Mouse (Mus musculus) erythroblast, embryonic 14.5 days (primary cell): Measurements from ENCODE around the gene H6pd. TPM values are rescaled to one million over a fixed set of nuclear protein-coding genes. Genes with fewer than 3 reads are reported as not detected.

Experiments used
- H3K27me3 ChIP-seq: 2 replicates; pipeline ENCODE4 v1.6.1; 2012; ENCODE audit warnings: inconsistent platforms; ENCODE audit not compliant: control insufficient read depth
- H3K36me3 ChIP-seq: 2 replicates; pipeline ENCODE4 v1.6.1; 2012; ENCODE audit warnings: mild to moderate bottlenecking, inconsistent platforms; ENCODE audit not compliant: control insufficient read depth
- H3K4me1 ChIP-seq: 2 replicates; pipeline ENCODE4 v1.6.1; 2012; ENCODE audit warnings: inconsistent platforms; ENCODE audit not compliant: control insufficient read depth
- H3K4me3 ChIP-seq: replicated peaks from 2 replicates; pipeline ENCODE3; 2012; ENCODE audit warnings: moderate library complexity, mild to moderate bottlenecking, inconsistent platforms
- H3K9me3 ChIP-seq: 2 replicates; pipeline ENCODE4 v1.6.1; 2012; ENCODE audit warnings: low read length, inconsistent platforms, mixed read lengths; ENCODE audit not compliant: control insufficient read depth
- GATA1 ChIP-seq: IDR thresholded peaks from 2 replicates; pipeline ENCODE4 v1.6.1; 2012; ENCODE audit warnings: low read length, inconsistent platforms, mixed read lengths
- TAL1 ChIP-seq: IDR thresholded peaks from 3 replicates; pipeline ENCODE4 v1.6.1; 2012; ENCODE audit warnings: low read length, inconsistent platforms, mixed read lengths
- polyA plus RNA-seq: library from polyadenylated mRNA; stranded (reverse); fragments of >175 nt; gene quantifications from 2 replicates; pipeline ENCODE4 v1.2.3, GENCODE M21; 2012

The H6pd gene
- polyA plus RNA-seq, 1 experiment, result 0.06 TPM

DNA sequence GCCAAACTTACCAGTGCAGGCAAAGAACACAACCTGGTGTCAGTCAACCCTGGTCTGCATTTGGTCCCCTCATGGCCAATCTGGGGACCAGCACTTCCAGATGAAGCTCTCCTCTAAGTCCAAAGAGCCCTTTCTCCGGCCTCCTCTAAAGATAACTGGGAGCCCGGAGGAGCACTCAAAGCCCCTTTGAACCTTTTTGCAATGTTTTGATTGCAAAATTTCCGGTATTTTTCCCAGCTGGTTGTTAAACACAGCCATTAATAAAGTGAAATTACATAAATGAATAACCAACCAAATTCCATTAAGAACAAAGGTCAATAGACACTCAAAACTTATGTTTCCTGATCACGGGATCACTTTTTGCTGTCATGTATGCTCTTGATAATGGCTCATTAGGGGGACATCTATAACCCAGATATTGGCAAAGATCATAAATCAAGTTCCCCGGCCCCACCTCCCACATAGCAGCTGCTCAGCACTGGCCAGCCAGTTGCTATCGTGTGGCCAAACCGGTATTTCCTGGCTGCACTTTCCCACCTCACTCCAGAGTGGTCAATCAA is 5.7 kb downstream of the H6pd start:
- peaks cover 12% of the 10 kb centered on the region for H3K36me3 ChIP-seq
- TF ChIP-seq GATA1 (no peak), TAL1 (no peak)
- no peaks in the 10 kb centered on the region for H3K27me3 ChIP-seq
- peaks cover 39% of the 10 kb centered on the region for H3K4me1 ChIP-seq
- no peaks in the 10 kb centered on the region; the same call in 1 of the 2 replicates for H3K9me3 ChIP-seq
- no peak overlapping the region for H3K4me3 ChIP-seq

DNA sequence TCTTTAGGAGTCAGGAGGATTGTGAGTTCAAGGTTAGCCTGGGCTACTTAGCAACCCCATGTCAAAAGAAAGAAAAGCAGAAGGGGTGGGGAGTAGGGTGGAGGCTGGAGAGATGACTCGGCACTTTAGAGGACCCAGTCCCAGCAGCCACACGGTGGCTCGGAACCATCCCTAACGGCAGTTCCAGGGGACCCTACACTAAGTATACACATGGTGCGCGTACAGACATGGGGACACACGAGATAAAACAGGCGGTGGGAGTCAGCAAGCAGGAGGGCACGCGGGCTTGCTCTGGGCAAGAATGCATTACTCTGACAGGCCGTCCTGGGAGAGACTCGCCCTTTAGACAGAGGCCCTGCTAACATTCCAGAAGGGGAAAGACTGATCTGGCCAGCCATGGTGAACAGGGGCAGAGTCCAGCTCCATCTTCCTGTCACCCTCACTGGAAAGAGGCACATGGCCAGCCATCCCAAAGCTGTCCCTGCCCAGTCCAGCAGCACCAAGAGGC is 6.7 kb downstream of the H6pd start:
- no peaks in the 10 kb centered on the region for H3K27me3 ChIP-seq
- H3K36me3 ChIP-seq, result peaks cover 12% of the 10 kb centered on the region
- peak overlapping the region; percentile 45 for H3K4me3 ChIP-seq
- H3K9me3 ChIP-seq, result no peaks in the 10 kb centered on the region; the same call in 1 of the 2 replicates
- peaks cover 34% of the 10 kb centered on the region for H3K4me1 ChIP-seq
- TF ChIP-seq TAL1 (no peak), GATA1 (no peak)

DNA sequence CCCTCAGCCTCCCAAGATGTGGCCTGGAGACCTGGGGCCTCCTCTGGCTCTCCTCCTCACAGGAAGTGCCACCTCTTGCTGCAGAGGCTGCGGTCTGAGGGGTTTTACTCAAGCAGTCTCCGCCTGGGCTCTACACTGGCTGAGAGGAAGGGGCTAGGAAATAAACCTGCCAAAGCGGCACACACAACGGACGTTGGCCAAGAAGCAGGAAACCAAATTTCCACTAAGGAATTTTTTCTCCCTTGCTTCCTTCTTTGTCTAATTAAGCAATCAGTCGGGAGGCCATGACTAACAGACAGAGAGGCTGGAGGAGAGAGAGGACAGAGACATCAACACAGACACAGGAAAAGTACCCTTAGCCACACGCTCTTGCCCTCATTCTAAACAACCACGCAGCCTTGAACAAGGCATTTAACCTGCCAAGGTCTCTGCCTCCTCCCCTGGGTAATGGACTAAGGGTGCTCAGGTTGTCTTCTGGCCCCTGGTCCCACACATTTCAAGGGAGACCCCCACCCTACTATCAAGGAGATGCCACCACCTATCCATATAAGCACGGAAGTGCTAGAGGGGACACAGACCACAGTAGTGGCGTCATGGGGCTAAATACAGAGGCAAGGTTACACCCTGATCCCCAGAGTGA is 7.5 kb downstream of the H6pd start:
- TF ChIP-seq GATA1 (no peak), TAL1 (no peak)
- Histone ChIP-seq H3K27me3 (no peaks in the 10 kb centered on the region), H3K4me3 (no peak overlapping the region), H3K4me1 (peaks cover 30% of the 10 kb centered on the region), H3K36me3 (peaks cover 12% of the 10 kb centered on the region), H3K9me3 (no peaks in the 10 kb centered on the region; the same call in 1 of the 2 replicates)

DNA sequence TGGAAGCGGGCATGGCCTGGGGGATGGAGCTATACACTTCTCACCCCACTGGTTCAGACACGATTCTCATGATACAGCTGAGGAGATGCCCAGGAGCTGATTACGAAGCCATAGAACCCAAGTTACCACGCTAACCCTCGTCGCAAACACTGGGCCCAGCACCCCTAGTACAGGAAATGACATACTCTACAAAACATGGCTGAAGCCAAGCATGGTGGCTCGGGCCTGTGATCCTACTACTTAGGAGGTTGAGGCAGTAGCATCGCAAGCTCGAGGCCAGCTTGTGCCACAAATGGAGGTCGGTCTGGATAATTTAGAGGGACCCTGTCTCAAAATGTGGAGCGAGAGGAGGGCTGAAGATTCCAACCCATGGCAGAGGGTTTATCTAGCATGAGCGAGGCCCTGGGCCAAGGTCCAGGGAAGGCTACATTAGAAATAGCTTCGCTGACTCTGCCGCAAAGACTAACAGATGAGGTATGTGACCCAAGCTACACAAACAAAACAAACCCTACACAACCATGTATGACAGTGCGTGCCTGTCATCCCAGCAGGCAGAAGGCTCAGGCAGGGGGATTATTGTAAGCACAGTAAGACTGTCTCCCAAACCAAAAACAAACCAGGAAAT is 8.8 kb downstream of the H6pd start:
- Histone ChIP-seq H3K9me3 (no peaks in the 10 kb centered on the region), H3K4me1 (peaks cover 28% of the 10 kb centered on the region), H3K36me3 (peaks cover 10% of the 10 kb centered on the region), H3K4me3 (no peak overlapping the region), H3K27me3 (no peaks in the 10 kb centered on the region)
- no peak for TF ChIP-seq TAL1
- no peak for TF ChIP-seq GATA1

DNA sequence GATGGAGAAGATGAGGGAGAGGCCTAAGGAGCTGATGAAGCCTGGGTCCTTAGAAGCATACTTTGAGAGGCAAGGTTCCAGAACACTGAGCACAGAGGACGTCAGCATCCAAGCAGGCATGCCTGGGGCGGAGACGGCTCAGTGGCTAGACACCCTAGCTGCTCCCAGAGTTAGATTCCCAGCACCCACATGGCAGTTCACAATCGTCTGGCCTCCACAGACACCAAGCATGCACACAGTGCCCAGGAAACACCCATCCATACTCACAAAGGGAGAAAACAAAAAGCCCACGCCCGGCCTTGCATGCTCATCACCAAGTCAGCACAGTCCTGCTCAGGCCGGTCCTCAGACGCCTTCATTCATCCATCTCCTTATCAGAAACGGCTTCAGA is 9.3 kb downstream of the H6pd start:
- H3K9me3 ChIP-seq, result no peaks in the 10 kb centered on the region
- peaks cover 6% of the 10 kb centered on the region; the same call in 1 of the 2 replicates for H3K36me3 ChIP-seq
- peaks cover 28% of the 10 kb centered on the region for H3K4me1 ChIP-seq
- TF ChIP-seq TAL1, result no peak
- TF ChIP-seq GATA1, result no peak
- H3K4me3 ChIP-seq, result no peak overlapping the region
- no peaks in the 10 kb centered on the region for H3K27me3 ChIP-seq

DNA sequence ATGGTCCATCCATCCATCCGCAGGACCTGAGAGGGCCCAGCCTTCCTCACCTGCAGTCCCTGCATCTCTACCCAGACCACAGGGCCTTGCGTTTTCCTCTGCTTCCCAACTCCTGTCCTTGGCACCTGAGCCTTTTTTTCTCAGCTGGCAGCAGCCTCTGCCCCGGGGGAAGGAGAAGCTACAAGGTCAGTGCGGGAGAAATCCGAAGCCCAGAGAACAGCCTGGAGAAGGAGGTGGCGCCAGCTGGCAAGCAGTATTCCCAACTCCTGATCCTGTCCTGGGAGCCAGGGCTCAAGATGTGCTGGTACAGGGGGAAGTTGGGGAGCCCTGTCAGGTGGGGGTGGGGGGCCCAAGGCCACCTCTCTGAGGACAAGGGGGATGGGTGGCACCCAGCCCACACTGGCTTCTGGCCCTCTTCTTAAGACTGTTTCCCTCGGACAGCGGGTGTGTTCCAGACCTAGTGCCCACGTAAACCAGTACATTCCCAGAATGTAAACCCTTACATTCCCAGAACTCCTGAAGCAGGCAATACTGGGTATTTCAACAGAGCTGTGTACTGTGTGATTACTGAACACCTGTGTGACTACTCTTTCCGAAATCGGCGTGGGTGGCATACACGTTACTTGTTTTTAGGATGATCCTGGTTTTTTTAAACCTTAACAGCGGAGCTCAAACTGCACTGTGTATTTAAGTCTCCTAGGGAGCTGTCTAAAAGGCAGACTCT is 9.9 kb downstream of the H6pd start:
- H3K4me3 ChIP-seq, result no peak overlapping the region
- no peaks in the 10 kb centered on the region for H3K27me3 ChIP-seq
- H3K4me1 ChIP-seq, result peaks cover 28% of the 10 kb centered on the region
- TF ChIP-seq GATA1 (no peak), TAL1 (no peak)
- no peaks in the 10 kb centered on the region for H3K9me3 ChIP-seq
- peaks cover 10% of the 10 kb centered on the region; the same call in 1 of the 2 replicates for H3K36me3 ChIP-seq

DNA sequence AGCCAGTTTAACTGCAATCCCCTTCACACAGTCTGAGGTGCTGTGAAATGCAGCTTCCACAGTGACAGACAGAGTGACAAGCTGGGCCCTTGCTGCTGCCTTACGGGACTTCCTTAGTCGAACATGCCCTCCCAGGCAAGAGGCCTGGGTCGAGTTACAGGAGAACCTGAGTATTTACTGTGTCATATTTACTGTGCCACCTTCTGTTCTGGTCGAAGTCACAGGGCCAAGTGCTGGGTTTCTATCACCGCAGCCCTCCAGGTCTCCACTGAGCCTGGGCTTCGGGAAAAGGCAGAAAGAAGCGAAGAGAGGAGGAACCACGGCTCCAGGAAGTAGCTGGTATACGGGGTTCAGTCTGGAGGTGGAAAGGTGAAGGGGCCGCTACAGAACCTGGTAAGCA is 10.8 kb downstream of the H6pd start:
- TF ChIP-seq TAL1 (no peak), GATA1 (no peak)
- H3K36me3 ChIP-seq, result peaks cover 10% of the 10 kb centered on the region; the same call in 1 of the 2 replicates

DNA sequence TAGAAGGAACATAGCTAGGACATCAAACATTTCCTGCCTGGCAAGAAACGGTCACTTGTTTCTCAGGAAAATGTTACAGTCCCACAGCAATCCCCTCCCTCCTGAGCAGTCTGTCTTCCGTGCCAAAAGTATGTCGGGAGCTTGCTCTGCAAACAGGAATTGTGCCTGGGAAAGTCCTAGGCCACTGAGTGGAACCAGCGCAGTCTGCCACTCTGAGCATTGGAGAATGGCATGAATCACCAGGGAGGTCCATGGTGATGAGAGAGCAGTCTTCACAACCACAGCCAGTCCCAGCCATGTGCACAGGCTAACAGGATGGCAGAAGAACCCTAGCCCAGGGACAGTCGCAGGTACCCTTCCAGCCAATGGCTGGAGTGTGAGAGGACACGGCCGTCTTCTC is 12.4 kb downstream of the H6pd start:
- Histone ChIP-seq H3K4me3 (no peak overlapping the region), H3K27me3 (no peaks in the 10 kb centered on the region), H3K36me3 (peaks cover 20% of the 10 kb centered on the region; the same call in 1 of the 2 replicates), H3K9me3 (no peaks in the 10 kb centered on the region), H3K4me1 (peaks cover 14% of the 10 kb centered on the region)
- TF ChIP-seq TAL1 (no peak), GATA1 (no peak)

More for the DNA sequence above, 10.8 kb downstream of the H6pd start:
- Histone ChIP-seq H3K27me3 (no peaks in the 10 kb centered on the region), H3K4me1 (peaks cover 28% of the 10 kb centered on the region), H3K4me3 (no peak overlapping the region), H3K9me3 (no peaks in the 10 kb centered on the region)
